Mouse (Mus musculus) lung, adult 2 months (tissue): ENCODE measurements at regions not wholly inside any gene's neighbourhood (a gene's known extent, or its start where the extent isn't known, plus 50 kb on each side); places are given as distances from the start of the nearest gene placed in this dataset.

ENCODE experiments used
- CTCF ChIP-seq: fragments of 200-500 bp; IDR thresholded peaks from 2 replicates; pipeline ENCODE4 v1.5.1; 2011; ENCODE audit warnings: mild to moderate bottlenecking, low read length, control low read depth; ENCODE audit not compliant: insufficient read depth
- POLR2A ChIP-seq: fragments of 200-500 bp; IDR thresholded peaks from 2 replicates; pipeline ENCODE4 v1.6.1; 2011; ENCODE audit warnings: low read depth, mild to moderate bottlenecking, control low read depth, low read length, borderline replicate concordance; ENCODE audit errors: extremely low read depth

- TF ChIP-seq CTCF, result no peak
- TF ChIP-seq POLR2A, result no peak
These were observed 337.5 kb downstream of the Pros1 start for GRCm38 (mm10) chr16:63191623-63192022.
